Mouse (Mus musculus) heart, embryonic 14.5 days (tissue): ENCODE data around the gene Fpgs. TPM values are rescaled to one million over a fixed set of nuclear protein-coding genes. Genes with fewer than 3 reads are reported as not detected.

Experiments
- ATAC-seq: fragments of 200-750 bp; cut with Nextera tagmentation; 2 replicates; pipeline ENCODE4 v1.8.0; 2017; ENCODE audit warnings: low read depth, moderate TSS enrichment; ENCODE audit not compliant: insufficient number of reproducible peaks, insufficient read depth, low FRiP score
- H3K27ac ChIP-seq, 2 experiments: fragments of 200-500 bp in 1 of 2; fragments of 300-500 bp in 1 of 2; sonication (generic) in 1 of 2; replicated peaks in 1 of 2; 2 replicates each; pipeline ENCODE4 v1.5.1; 2012 to 2014; ENCODE audit warnings: low read depth in 2 of 2, low read length in 2 of 2, control low read depth in 1 of 2, mild to moderate bottlenecking in 1 of 2, mixed read lengths in 1 of 2; ENCODE audit not compliant: control insufficient read depth in 1 of 2, insufficient read depth in 1 of 2
- H3K27me3 ChIP-seq: fragments of 300-500 bp; sonication (generic); 2 replicates; pipeline ENCODE4 v1.6.1; 2014; ENCODE audit warnings: mild to moderate bottlenecking, low read length, control low read depth; ENCODE audit not compliant: control insufficient read depth, insufficient read depth
- H3K36me3 ChIP-seq: fragments of 300-500 bp; sonication (generic); 2 replicates; pipeline ENCODE4 v1.6.1; 2014; ENCODE audit warnings: mild to moderate bottlenecking, control low read depth, low read length, mixed read lengths; ENCODE audit not compliant: control insufficient read depth, insufficient read depth
- H3K4me1 ChIP-seq, 2 experiments: fragments of 200-500 bp in 1 of 2; fragments of 300-500 bp in 1 of 2; sonication (generic) in 1 of 2; 2 replicates each; pipeline ENCODE4 v1.6.1; 2012 to 2014; ENCODE audit warnings: low read length in 2 of 2, control low read depth in 1 of 2, mixed read lengths in 1 of 2; ENCODE audit not compliant: control insufficient read depth in 2 of 2, insufficient read depth in 2 of 2
- H3K4me2 ChIP-seq: fragments of 300-500 bp; sonication (generic); 2 replicates; pipeline ENCODE4 v1.6.1; 2014; ENCODE audit warnings: mild to moderate bottlenecking, low read length
- H3K4me3 ChIP-seq, 2 experiments: fragments of 200-500 bp in 1 of 2; fragments of 300-500 bp in 1 of 2; sonication (generic) in 1 of 2; 2 replicates each; pipeline ENCODE4 v1.5.1; 2012 to 2014; ENCODE audit warnings: low read length in 2 of 2, mild to moderate bottlenecking in 2 of 2, control low read depth in 1 of 2, low read depth in 1 of 2, moderate library complexity in 1 of 2; ENCODE audit not compliant: control insufficient read depth in 1 of 2, insufficient read depth in 1 of 2
- H3K9ac ChIP-seq: fragments of 300-500 bp; sonication (generic); 2 replicates; pipeline ENCODE4 v1.6.1; 2014; ENCODE audit warnings: mild to moderate bottlenecking, low read length
- H3K9me3 ChIP-seq: fragments of 300-500 bp; sonication (generic); 2 replicates; pipeline ENCODE4 v1.6.1; 2016; ENCODE audit warnings: low read length, control low read depth; ENCODE audit not compliant: control insufficient read depth
- WGBS: fragments of 180-500 bp; shearing (Covaris S2); extraction: QIAGEN DNeasy Blood & Tissue Kit; methylation state at CpG from one replicate; pipeline ENCODE4 v1.1.7; 2014; 5-methylcytosine and 5-hydroxymethylcytosine counted together
- polyA plus RNA-seq: library from polyadenylated mRNA; unstranded; fragments of >200 nt; fragmentation: Nextera tagmentation; extraction: Ambion mirVana; gene quantifications from 2 replicates; pipeline ENCODE4 v1.2.1, GENCODE M21; 2014

The Fpgs gene
- polyA plus RNA-seq, 1 experiment from 2014 or later = 12.2 TPM

- Histone ChIP-seq H3K4me3 (no peak overlapping the region), H3K4me1 (peaks cover 25 to 40% of the 10 kb centered on the region in 2 experiments)
These were observed 48.6 kb downstream of the Fpgs start for GRCm38 (mm10) chr2:32655394-32655744.

GRCm38 (mm10) chr2:32654743-32655393 is 49.1 kb downstream of the Fpgs start:
- Histone ChIP-seq H3K4me2 (peak overlapping the region; percentile 47), H3K9me3 (no peaks in the 10 kb centered on the region), H3K27me3 (no peaks in the 10 kb centered on the region), H3K9ac (peak overlapping the region; percentile 26; the same call in 1 of the 2 replicates), H3K27ac (peak overlapping the region; percentile 37 to 78), H3K36me3 (peaks cover 40% of the 10 kb centered on the region), H3K4me3 (no peak overlapping the region), H3K4me1 (peaks cover 25 to 40% of the 10 kb centered on the region in 2 experiments)
- whole genome bisulfite sequencing = 56% methylated on average over 14 of the region's 14 CpGs
- 0 out of 2 replicates have a peak, but pooled peaks have one; percentile 18 for ATAC-seq

More at GRCm38 (mm10) chr2:32655394-32655744, 48.6 kb downstream of the Fpgs start:
- H3K27me3 ChIP-seq = no peaks in the 10 kb centered on the region
- no peak for ATAC-seq
- H3K27ac ChIP-seq = peak overlapping the region; percentile 37 to 78
- H3K4me2 ChIP-seq = 0 out of 2 replicates have a peak overlapping the region, but pooled peaks have one; percentile 4
- no peak overlapping the region for H3K9ac ChIP-seq
- H3K36me3 ChIP-seq = peaks cover 36% of the 10 kb centered on the region
- H3K9me3 ChIP-seq = no peaks in the 10 kb centered on the region
- WGBS = 73% methylated on average over 3 of the region's 3 CpGs

DNA sequence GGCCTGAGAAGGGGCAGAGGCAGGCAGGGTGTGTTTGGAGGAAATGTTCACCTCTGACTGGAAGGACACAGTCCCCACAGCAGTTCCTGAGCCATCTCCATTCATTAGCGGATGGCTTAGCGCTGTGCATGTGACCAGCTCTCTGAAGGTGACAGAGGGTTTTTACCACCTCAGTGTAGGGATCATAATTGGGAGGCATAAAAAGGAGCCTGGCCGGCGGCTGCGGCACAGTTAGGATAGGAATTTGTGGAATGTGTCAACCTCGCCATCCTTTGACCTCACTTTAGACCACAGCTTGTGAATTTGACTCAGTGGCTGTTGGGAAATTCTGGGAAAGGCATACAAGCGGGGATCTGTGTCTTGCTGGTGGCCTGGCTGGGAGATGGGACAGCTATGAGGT is 50.2 kb downstream of the Fpgs start:
- H3K9ac ChIP-seq = peak overlapping the region; percentile 4; the same call in 1 of the 2 replicates
- H3K9me3 ChIP-seq = no peaks in the 10 kb centered on the region
- 0 out of 2 replicates have a peak, but pooled peaks have one; percentile 22 for ATAC-seq
- peaks cover 39% of the 10 kb centered on the region for H3K36me3 ChIP-seq
- peak overlapping the region; percentile 47 for H3K4me2 ChIP-seq
- WGBS = 17% methylated on average over 7 of the region's 7 CpGs
- H3K4me1 ChIP-seq = peaks cover 25 to 30% of the 10 kb centered on the region in 2 experiments
- no peaks in the 10 kb centered on the region for H3K27me3 ChIP-seq
- peak overlapping the region; percentile 37 to 78; a peak in 3 of 4 replicates for H3K27ac ChIP-seq
- no peak overlapping the region for H3K4me3 ChIP-seq

- Histone ChIP-seq H3K4me1 (peaks cover 26 to 36% of the 10 kb centered on the region in 2 experiments), H3K4me2 (peak overlapping the region; percentile 58), H3K4me3 (peak overlapping the region; percentile 51 to 58), H3K9me3 (no peaks in the 10 kb centered on the region), H3K27me3 (no peaks in the 10 kb centered on the region), H3K36me3 (peaks cover 22% of the 10 kb centered on the region; the same call in 1 of the 2 replicates), H3K9ac (peak overlapping the region; percentile 75), H3K27ac (peak overlapping the region; percentile 80 to 90)
- WGBS = 67% methylated on average over 7 of the region's 7 CpGs
- no peak for ATAC-seq
These were observed 56.6 kb downstream of the Fpgs start for GRCm38 (mm10) chr2:32647366-32647765.

DNA sequence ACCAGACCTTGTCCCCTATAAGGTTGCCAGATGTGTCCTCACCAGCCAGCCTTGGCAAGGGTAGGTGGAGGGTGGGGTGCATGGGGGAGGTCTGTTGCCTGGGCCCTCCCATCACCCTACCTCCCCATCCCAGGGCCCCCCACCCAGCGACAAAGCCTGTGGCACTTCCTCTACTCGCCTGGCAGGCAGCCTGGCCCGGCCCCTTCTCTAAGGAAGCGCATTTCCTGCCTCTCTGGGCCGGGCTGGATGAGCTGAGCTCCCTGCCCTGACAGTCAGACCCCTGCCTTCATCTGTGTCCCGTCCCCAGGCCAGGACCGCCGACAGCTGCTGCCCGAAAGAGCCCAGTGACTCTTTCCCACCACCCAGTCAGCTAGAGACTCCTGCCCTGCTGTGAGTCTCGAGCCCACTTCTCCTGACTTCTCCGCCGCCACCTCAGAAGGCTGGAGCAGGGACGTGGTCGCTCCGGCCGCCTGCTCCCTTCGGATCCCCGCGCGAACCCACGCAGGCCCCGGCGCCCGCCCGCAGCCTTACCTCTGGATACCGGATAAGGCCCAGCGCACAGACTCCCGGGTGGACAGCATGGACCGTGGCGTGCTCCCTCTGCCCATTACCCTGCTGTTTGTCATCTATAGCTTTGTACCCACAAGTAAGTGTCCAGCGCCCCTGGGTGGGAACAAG is 57.4 kb downstream of the Fpgs start, which contains the start of gene Eng:
Gene Eng (plus strand): TSS at position 217 of the 678 bp plus-strand sequence.
- ATAC-seq = peak; percentile 72
- H3K4me3 ChIP-seq = peak within 1 kb of the TSS; percentile 51 to 58
- H3K4me2 ChIP-seq = peak within 1 kb of the TSS; percentile 58
- peaks cover 18% of the 10 kb centered on the region; the same call in 1 of the 2 replicates for H3K36me3 ChIP-seq
- H3K9me3 ChIP-seq = no peaks in the 10 kb centered on the region
- peaks cover 31 to 39% of the 10 kb centered on the region in 2 experiments for H3K4me1 ChIP-seq
- H3K9ac ChIP-seq = peak within 1 kb of the TSS; percentile 75
- 35% methylated on average over 31 of the region's 31 CpGs for WGBS
- no peaks in the 10 kb centered on the region for H3K27me3 ChIP-seq
- peak within 1 kb of the TSS; percentile 80 to 90 for H3K27ac ChIP-seq

DNA sequence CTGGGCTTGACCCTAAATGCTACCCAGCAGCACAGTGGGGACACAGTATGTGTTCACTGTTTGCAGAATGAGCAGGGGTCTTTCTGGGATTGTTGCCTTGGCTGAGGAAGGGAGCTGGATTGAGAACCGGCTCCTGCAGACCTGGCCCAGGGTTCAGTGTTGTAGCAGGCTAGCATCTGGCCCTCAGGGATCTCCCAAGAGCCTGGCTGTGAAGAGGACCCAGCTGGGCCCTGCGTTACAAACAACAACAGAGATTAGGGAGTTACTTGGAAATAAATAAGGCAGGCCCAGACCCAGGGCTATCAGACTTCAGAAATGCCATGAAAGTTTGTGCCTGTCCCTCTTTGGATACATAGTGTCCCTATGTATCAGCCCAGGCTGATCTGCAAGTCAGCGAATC is 58.3 kb downstream of the Fpgs start:
- H3K27me3 ChIP-seq = no peaks in the 10 kb centered on the region
- H3K27ac ChIP-seq = peak overlapping the region; percentile 23 to 90; a peak in 3 of 4 replicates
- no peak overlapping the region for H3K4me3 ChIP-seq
- no peaks in the 10 kb centered on the region for H3K9me3 ChIP-seq
- no peak overlapping the region for H3K9ac ChIP-seq
- H3K36me3 ChIP-seq = peaks cover 12% of the 10 kb centered on the region; the same call in 1 of the 2 replicates
- no peak for ATAC-seq
- H3K4me2 ChIP-seq = no peak overlapping the region; the same call in 1 of the 2 replicates
- peaks cover 34 to 42% of the 10 kb centered on the region in 2 experiments for H3K4me1 ChIP-seq
- WGBS = 61% methylated on average over 3 of the region's 3 CpGs

- H3K36me3 ChIP-seq = peaks cover 8% of the 10 kb centered on the region; the same call in 1 of the 2 replicates
- H3K4me1 ChIP-seq = peaks cover 37 to 44% of the 10 kb centered on the region in 2 experiments
- WGBS = 72% methylated on average over 8 of the region's 8 CpGs
- no peak overlapping the region for H3K4me3 ChIP-seq
- no peaks in the 10 kb centered on the region for H3K27me3 ChIP-seq
- H3K4me2 ChIP-seq = no peak overlapping the region
- H3K27ac ChIP-seq = peak overlapping the region; percentile 4 to 90; a peak in 2 of 4 replicates
- no peaks in the 10 kb centered on the region for H3K9me3 ChIP-seq
- no peak for ATAC-seq
- H3K9ac ChIP-seq = no peak overlapping the region
These were observed 59.0 kb downstream of the Fpgs start for GRCm38 (mm10) chr2:32644799-32645475.
